Mouse (Mus musculus): ENCODE data around the gene Ephx1. TPM values are rescaled to one million over a fixed set of nuclear protein-coding genes. Genes with fewer than 3 reads are reported as not detected.
"Not testable (repeated sequence)": the region's sequence is repeated elsewhere in the genome, so short reads cannot be mapped to it uniquely, and the experiment has no call there.

Gene Ephx1
- polyA plus RNA-seq, 1 experiment from 2014 or later, result 10.3 TPM

DNA sequence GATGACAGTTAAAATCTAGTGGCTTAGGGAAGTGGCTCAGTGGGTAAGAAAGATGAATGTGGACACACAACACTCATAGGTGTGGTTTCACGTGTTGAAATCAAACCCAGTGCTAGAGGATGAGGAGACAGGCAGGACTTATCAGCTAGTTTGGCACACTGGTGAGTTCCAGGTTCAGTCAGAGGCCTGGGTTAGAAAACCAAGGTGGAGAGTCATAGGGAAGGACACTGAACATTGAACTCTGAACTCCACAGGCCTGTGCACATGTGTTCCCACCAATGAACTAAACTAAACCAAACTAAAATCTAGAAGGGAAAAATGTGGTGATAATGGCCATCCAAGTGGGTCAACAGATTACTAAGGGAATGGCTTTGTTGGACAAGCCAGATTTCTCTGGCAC, 26.8 kb upstream of the Ephx1 start:
- no peak for ATAC-seq (ENCODE audit: low FRiP score)
- Histone ChIP-seq H3K4me1 (replicated peaks; ENCODE audit: control insufficient read depth, insufficient read depth, low read length) (no peaks in the 10 kb centered on the region), H3K4me2 (replicated peaks) (no peak overlapping the region), H3K9me3 (ENCODE audit: control insufficient read depth, low read length) (no peaks in the 10 kb centered on the region), H3K27ac (no peak overlapping the region), H3K36me3 (replicated peaks; ENCODE audit: control insufficient read depth, insufficient read depth) (no peaks in the 10 kb centered on the region), H3K9ac (no peak overlapping the region), H3K27me3 (ENCODE audit: control insufficient read depth, insufficient read depth, low read length) (no peaks in the 10 kb centered on the region), H3K4me3 (replicated peaks; ENCODE audit: low read length) (no peak overlapping the region)
- no peak for DNase-seq (ENCODE audit: low spot score)
- WGBS, result 65% methylated on average over 1 of the region's 1 CpGs

DNA sequence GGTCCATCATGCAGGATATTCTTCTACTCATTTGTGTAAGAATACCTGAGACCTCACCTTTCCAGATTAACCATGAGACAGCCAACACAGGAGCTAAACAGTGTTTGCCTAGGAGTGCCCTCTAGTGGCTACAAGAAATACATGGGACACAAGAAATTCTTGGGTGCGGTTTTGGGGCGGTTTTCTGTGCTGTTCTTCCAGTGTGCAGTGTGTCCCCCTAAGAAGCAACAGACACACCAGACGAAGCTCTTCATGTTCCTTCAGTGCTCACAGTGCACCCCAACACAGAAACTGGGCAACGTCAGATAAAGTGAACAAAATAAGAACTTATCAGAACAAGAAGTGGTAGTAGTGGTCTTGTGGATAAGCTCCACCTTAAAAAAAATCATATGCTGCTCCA, 18.9 kb upstream of the Ephx1 start:
- Histone ChIP-seq H3K4me3 (replicated peaks; ENCODE audit: low read length) (no peak overlapping the region), H3K4me2 (replicated peaks) (no peak overlapping the region), H3K9me3 (ENCODE audit: control insufficient read depth, low read length) (no peaks in the 10 kb centered on the region), H3K4me1 (replicated peaks; ENCODE audit: control insufficient read depth, insufficient read depth, low read length) (no peaks in the 10 kb centered on the region), H3K36me3 (replicated peaks; ENCODE audit: control insufficient read depth, insufficient read depth) (no peaks in the 10 kb centered on the region), H3K27me3 (ENCODE audit: control insufficient read depth, insufficient read depth, low read length) (no peaks in the 10 kb centered on the region), H3K9ac (no peak overlapping the region), H3K27ac (no peak overlapping the region)
- peak; percentile 66 for DNase-seq (ENCODE audit: low spot score)
- ATAC-seq (ENCODE audit: low FRiP score), result no peak
- WGBS, result 13% methylated on average over 4 of the region's 4 CpGs

DNA sequence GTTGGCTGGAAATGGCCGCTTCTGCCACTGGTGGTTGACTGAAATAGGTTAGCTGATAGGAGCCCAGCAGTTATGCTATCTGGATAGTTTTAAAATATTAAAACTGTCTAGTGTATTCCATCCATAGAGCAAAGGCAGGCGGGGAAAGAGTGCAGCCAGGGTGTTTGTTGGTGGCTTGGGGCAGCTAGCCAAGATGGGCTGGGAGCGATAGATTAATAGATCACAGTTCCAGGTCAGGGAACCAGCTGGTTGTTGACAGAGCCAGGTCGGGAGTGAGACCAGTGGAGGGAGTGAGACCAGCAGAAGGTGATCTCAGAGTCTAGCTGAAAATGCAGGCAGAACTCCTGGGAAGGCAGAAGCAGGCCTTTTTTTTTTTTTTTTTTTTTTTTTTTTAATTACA, 16.9 kb upstream of the Ephx1 start:
- DNase-seq (ENCODE audit: low spot score), result no peak
- 81% methylated on average over 4 of the region's 4 CpGs for WGBS
- no peak for ATAC-seq (ENCODE audit: low FRiP score)

DNA sequence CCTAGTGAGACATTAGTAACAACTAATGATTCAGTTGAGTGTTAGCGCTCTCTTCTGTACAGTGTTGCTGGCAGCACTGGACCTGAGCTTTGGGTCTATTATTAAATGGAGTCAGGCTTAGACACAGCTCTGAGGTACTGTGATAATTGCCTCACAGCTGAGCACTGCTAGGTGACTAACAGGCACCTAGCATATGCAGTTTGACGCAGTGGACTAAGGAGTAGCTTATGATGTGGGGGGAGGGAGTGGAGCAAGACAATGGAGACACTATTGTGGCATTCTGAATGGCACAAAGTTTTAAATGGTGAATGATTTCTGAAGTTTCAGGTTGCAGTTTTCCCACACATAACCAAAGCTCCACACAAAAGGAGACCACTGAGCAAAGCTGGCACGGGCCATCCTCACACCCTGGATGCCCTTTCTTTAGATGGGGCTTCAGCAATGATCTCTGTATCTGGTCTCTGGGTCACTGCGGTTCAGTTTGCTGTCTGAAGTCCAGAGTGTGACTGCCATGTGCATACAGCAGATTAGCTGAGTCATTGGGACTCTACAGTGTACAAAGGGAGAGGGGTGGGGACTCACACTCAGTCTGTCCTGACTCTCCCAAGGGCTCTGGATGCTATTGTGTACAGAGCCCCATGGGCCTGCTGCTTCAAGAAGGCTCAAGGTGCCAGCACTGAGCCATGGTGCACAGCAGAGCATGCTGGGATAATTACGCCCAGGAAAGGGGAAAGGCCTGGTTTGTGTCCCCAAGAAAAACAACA, 14.5 kb upstream of the Ephx1 start:
- not testable (repeated sequence) for H3K9ac ChIP-seq; H3K36me3 ChIP-seq (replicated peaks; ENCODE audit: control insufficient read depth, insufficient read depth); H3K27me3 ChIP-seq (ENCODE audit: control insufficient read depth, insufficient read depth, low read length); H3K27ac ChIP-seq; H3K4me3 ChIP-seq (replicated peaks; ENCODE audit: low read length); ATAC-seq (ENCODE audit: low FRiP score); H3K4me2 ChIP-seq (replicated peaks); H3K9me3 ChIP-seq (ENCODE audit: control insufficient read depth, low read length); H3K4me1 ChIP-seq (replicated peaks; ENCODE audit: control insufficient read depth, insufficient read depth, low read length); DNase-seq (ENCODE audit: low spot score)
- 86% methylated on average over 5 of the region's 5 CpGs for WGBS

More for the DNA sequence above, 16.9 kb upstream of the Ephx1 start:
- Histone ChIP-seq H3K9ac (no peak overlapping the region), H3K27me3 (ENCODE audit: control insufficient read depth, insufficient read depth, low read length) (no peaks in the 10 kb centered on the region), H3K9me3 (ENCODE audit: control insufficient read depth, low read length) (no peaks in the 10 kb centered on the region), H3K36me3 (replicated peaks; ENCODE audit: control insufficient read depth, insufficient read depth) (no peaks in the 10 kb centered on the region), H3K27ac (no peak overlapping the region), H3K4me2 (replicated peaks) (no peak overlapping the region), H3K4me1 (replicated peaks; ENCODE audit: control insufficient read depth, insufficient read depth, low read length) (no peaks in the 10 kb centered on the region), H3K4me3 (replicated peaks; ENCODE audit: low read length) (no peak overlapping the region)

DNA sequence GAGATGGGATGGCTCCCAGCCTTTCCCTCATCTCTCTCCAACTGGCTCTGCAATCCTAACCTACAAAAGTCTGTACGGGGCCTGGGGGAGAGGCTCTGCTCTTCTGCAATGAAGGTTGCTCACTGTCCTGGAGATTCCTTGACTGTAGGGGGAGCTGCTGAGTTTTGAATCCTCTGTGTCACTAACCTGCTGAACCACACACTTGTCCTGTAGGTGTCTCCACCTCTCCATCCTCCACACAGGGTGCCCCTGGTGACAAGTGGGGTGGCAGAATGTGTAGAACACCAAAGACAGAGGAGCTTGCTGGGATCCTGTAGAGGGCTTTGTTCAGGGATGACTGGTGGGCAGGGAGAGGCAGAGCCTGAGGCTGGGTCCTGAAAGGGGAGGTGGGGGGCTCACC, 1.6 kb upstream of the Ephx1 start:
- 35% methylated on average over 1 of the region's 1 CpGs for WGBS
- Histone ChIP-seq H3K36me3 (replicated peaks; ENCODE audit: control insufficient read depth, insufficient read depth) (no peaks in the 10 kb centered on the region), H3K4me2 (replicated peaks) (no peak overlapping the region), H3K4me1 (replicated peaks; ENCODE audit: control insufficient read depth, insufficient read depth, low read length) (no peaks in the 10 kb centered on the region), H3K27me3 (ENCODE audit: control insufficient read depth, insufficient read depth, low read length) (no peaks in the 10 kb centered on the region), H3K4me3 (replicated peaks; ENCODE audit: low read length) (no peak overlapping the region), H3K9me3 (ENCODE audit: control insufficient read depth, low read length) (no peaks in the 10 kb centered on the region), H3K9ac (no peak overlapping the region), H3K27ac (no peak overlapping the region)
- DNase-seq (ENCODE audit: low spot score) (no peak), ATAC-seq (ENCODE audit: low FRiP score) (no peak)

DNA sequence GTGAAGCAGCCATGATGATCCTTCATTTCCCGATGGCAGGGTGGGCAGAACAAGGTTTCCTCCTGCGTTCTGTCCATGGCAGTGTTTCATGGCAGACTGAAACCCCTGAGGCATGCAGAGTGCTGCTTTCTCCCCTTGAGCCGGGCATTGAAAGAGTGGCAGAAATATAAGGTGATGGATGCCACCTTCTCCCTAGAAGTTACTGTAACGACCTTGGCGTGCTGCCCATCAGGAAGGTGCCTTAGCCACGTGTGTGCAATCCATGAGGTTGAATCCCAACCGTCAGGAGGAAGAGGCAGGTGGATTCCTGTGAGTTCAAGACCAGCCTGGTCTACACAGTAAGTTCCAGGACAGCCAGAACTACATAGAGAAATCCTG, 773 bp upstream of the Ephx1 start:
- Histone ChIP-seq H3K4me2 (replicated peaks) (no peak overlapping the region), H3K4me1 (replicated peaks; ENCODE audit: control insufficient read depth, insufficient read depth, low read length) (no peaks in the 10 kb centered on the region), H3K9ac (no peak overlapping the region), H3K27ac (no peak overlapping the region), H3K27me3 (ENCODE audit: control insufficient read depth, insufficient read depth, low read length) (no peaks in the 10 kb centered on the region), H3K36me3 (replicated peaks; ENCODE audit: control insufficient read depth, insufficient read depth) (no peaks in the 10 kb centered on the region), H3K4me3 (replicated peaks; ENCODE audit: low read length) (no peak overlapping the region), H3K9me3 (ENCODE audit: control insufficient read depth, low read length) (no peaks in the 10 kb centered on the region)
- DNase-seq (ENCODE audit: low spot score), result no peak
- no peak for ATAC-seq (ENCODE audit: low FRiP score)
- 59% methylated on average over 7 of the region's 7 CpGs for WGBS

DNA sequence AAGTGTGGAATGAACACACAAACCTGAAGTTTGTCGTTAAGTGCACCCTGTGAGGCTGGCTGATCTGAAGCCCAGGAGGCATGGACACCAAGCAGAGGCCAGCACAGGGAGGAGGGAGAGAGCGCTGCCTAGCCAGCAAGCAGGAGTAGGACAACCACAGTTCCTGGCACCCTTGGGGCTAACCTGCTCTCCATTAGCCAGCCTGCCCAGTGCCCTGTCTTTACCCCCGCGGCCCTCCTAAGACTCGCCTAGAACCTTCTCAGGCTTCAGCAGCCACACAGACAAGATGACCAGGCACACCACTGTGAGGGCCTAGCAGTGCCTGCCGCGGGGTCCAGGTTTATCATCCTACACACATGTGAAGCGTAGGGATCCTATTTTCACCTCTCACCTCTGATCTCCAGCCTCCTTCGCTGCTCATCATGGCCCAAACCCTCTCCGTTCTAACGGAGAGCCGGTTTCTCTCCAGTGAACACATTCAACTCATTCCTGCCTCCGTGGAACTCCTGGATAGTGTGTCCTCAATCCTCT, 2.7 kb downstream of the Ephx1 start:
- ATAC-seq (ENCODE audit: low FRiP score) (no peak), DNase-seq (ENCODE audit: low spot score) (no peak)
- peak overlapping the region; percentile 79; the same call in 1 of the 2 replicates for H3K4me2 ChIP-seq (replicated peaks)
- WGBS, result 77% methylated on average over 13 of the region's 13 CpGs
- H3K4me1 ChIP-seq (replicated peaks; ENCODE audit: control insufficient read depth, insufficient read depth, low read length), result 0 out of 2 replicates have a peak, but pooled peaks cover 5% of the 10 kb centered on the region
- H3K27me3 ChIP-seq (ENCODE audit: control insufficient read depth, insufficient read depth, low read length), result no peaks in the 10 kb centered on the region
- H3K27ac ChIP-seq, result no peak overlapping the region
- no peak overlapping the region for H3K4me3 ChIP-seq (replicated peaks; ENCODE audit: low read length)
- no peaks in the 10 kb centered on the region for H3K36me3 ChIP-seq (replicated peaks; ENCODE audit: control insufficient read depth, insufficient read depth)
- no peaks in the 10 kb centered on the region for H3K9me3 ChIP-seq (ENCODE audit: control insufficient read depth, low read length)
- H3K9ac ChIP-seq, result no peak overlapping the region

DNA sequence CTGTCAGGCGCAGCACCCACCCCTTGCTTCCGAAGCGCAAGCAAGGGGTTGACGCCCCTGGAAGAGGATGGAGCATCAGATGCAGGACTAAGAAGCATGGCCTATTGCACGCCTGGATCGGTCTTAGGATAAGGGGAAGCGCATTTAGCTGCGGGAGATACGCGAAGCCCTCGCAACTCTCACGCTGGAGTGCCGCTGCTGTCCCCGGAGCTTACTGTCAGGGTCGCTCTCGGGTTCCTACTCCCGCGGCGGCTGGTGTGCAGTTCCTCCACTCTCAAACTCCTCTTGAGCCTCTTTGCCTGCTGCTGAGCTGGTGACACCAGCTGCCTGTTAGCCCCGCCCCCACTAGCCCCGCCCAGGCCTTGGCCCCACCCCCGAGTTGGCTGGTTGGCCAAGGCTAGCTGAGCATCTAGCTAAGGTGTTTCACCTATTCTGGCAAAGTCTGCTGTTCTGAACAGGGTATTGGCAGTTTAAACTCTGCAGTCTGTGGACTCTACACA, 3.4 kb downstream of the Ephx1 start:
- no peaks in the 10 kb centered on the region for H3K9me3 ChIP-seq (ENCODE audit: control insufficient read depth, low read length)
- DNase-seq (ENCODE audit: low spot score) (peak; percentile 67), ATAC-seq (ENCODE audit: low FRiP score) (peak; percentile 82)
- H3K9ac ChIP-seq, result peak overlapping the region; percentile 52
- peak overlapping the region; percentile 79 for H3K4me2 ChIP-seq (replicated peaks)
- H3K27ac ChIP-seq, result no peak overlapping the region
- WGBS, result under 1% methylated on average over 22 of the region's 22 CpGs
- H3K4me3 ChIP-seq (replicated peaks; ENCODE audit: low read length), result peak overlapping the region; percentile 42
- 0 out of 2 replicates have a peak, but pooled peaks cover 5% of the 10 kb centered on the region for H3K4me1 ChIP-seq (replicated peaks; ENCODE audit: control insufficient read depth, insufficient read depth, low read length)
- no peaks in the 10 kb centered on the region for H3K27me3 ChIP-seq (ENCODE audit: control insufficient read depth, insufficient read depth, low read length)
- no peaks in the 10 kb centered on the region for H3K36me3 ChIP-seq (replicated peaks; ENCODE audit: control insufficient read depth, insufficient read depth)

DNA sequence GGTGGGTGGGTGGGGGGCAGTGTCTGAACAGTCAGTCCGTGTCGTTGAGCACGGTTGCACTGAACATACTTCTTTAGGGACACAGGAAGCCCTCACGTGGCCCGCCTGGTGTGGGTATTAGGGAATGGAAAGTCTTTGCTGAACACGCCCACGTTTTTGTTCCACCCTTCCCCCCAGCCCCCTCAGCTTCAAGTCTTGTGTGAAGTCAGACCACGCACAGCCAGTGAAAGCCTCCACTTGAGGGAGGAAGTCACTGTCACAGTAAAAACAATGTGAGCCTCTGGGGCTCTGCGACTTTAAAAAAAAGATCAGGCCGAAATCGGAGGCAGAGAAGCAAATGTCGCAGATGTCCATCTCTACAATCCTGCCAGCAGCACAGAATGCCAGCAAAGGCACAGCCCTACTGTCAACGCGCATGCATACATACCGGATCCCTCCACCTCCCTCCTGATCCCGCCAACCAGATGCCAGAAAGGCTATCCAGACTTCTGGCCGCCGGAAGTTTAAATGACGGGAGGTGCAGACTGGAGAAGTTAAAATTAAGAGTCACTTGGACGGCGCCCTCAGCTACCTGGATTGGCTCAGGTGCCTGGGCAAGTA, 4.1 kb downstream of the Ephx1 start:
- WGBS, result 4% methylated on average over 21 of the region's 21 CpGs
- H3K36me3 ChIP-seq (replicated peaks; ENCODE audit: control insufficient read depth, insufficient read depth), result no peaks in the 10 kb centered on the region
- peak overlapping the region; percentile 42 for H3K4me3 ChIP-seq (replicated peaks; ENCODE audit: low read length)
- H3K9ac ChIP-seq, result peak overlapping the region; percentile 52
- H3K27me3 ChIP-seq (ENCODE audit: control insufficient read depth, insufficient read depth, low read length), result no peaks in the 10 kb centered on the region
- peak overlapping the region; percentile 79 for H3K4me2 ChIP-seq (replicated peaks)
- H3K9me3 ChIP-seq (ENCODE audit: control insufficient read depth, low read length), result no peaks in the 10 kb centered on the region
- no peak overlapping the region for H3K27ac ChIP-seq
- 0 out of 2 replicates have a peak, but pooled peaks cover 5% of the 10 kb centered on the region for H3K4me1 ChIP-seq (replicated peaks; ENCODE audit: control insufficient read depth, insufficient read depth, low read length)
- DNase-seq (ENCODE audit: low spot score) (peak; percentile 64), ATAC-seq (ENCODE audit: low FRiP score) (peak; percentile 75)

All from hindbrain, embryonic 14.5 days (tissue).